Mouse (Mus musculus): ENCODE results near the gene Gatad2b. TPM values are rescaled to one million over a fixed set of nuclear protein-coding genes. Genes with fewer than 3 reads are reported as not detected.
A peak's percentile ranks its signal among the peaks of the same experiment; 100 is the strongest.

Gatad2b gene
- polyA plus RNA-seq, 1 experiment from 2014 or later: 8.2 TPM

GRCm38 (mm10) chr3:90359230-90359629, 66.3 kb downstream of the Gatad2b start:
- H3K27me3 ChIP-seq (ENCODE audit: control insufficient read depth, insufficient read depth, low read length): no peaks in the 10 kb centered on the region
- ATAC-seq (ENCODE audit: insufficient read depth, low FRiP score): no peak
- H3K4me3 ChIP-seq (replicated peaks; ENCODE audit: low read length): no peak overlapping the region
- WGBS: 82% methylated on average over 1 of the region's 1 CpGs
- H3K4me2 ChIP-seq (ENCODE audit: low read depth, low read length): no peak overlapping the region
- H3K4me1 ChIP-seq (ENCODE audit: control insufficient read depth, insufficient read depth, low read length): no peaks in the 10 kb centered on the region
- H3K9ac ChIP-seq (ENCODE audit: low read length): no peak overlapping the region
- peaks cover 6% of the 10 kb centered on the region; the same call in 1 of the 2 replicates for H3K36me3 ChIP-seq (ENCODE audit: control insufficient read depth, insufficient read depth, low read length)
- H3K9me3 ChIP-seq (replicated peaks; ENCODE audit: control insufficient read depth, low read length): no peaks in the 10 kb centered on the region
- H3K27ac ChIP-seq (ENCODE audit: low read length): no peak overlapping the region

GRCm38 (mm10) chr3:90361476-90361875, 68.5 kb downstream of the Gatad2b start:
- no peak overlapping the region for H3K27ac ChIP-seq (ENCODE audit: low read length)
- no peak overlapping the region for H3K4me3 ChIP-seq (replicated peaks; ENCODE audit: low read length)
- ATAC-seq (ENCODE audit: insufficient read depth, low FRiP score): no peak
- H3K9me3 ChIP-seq (replicated peaks; ENCODE audit: control insufficient read depth, low read length): no peaks in the 10 kb centered on the region
- no peaks in the 10 kb centered on the region for H3K27me3 ChIP-seq (ENCODE audit: control insufficient read depth, insufficient read depth, low read length)
- no peaks in the 10 kb centered on the region for H3K4me1 ChIP-seq (ENCODE audit: control insufficient read depth, insufficient read depth, low read length)
- peaks cover 3% of the 10 kb centered on the region; the same call in 1 of the 2 replicates for H3K36me3 ChIP-seq (ENCODE audit: control insufficient read depth, insufficient read depth, low read length)
- 74% methylated on average over 4 of the region's 4 CpGs for WGBS
- H3K4me2 ChIP-seq (ENCODE audit: low read depth, low read length): no peak overlapping the region
- no peak overlapping the region for H3K9ac ChIP-seq (ENCODE audit: low read length)

- no peak overlapping the region for H3K4me3 ChIP-seq (replicated peaks; ENCODE audit: low read length)
- H3K27me3 ChIP-seq (ENCODE audit: control insufficient read depth, insufficient read depth, low read length): no peaks in the 10 kb centered on the region
- 76% methylated on average over 2 of the region's 2 CpGs for WGBS
- H3K27ac ChIP-seq (ENCODE audit: low read length): no peak overlapping the region
- H3K4me2 ChIP-seq (ENCODE audit: low read depth, low read length): no peak overlapping the region
- peaks cover 3% of the 10 kb centered on the region; the same call in 1 of the 2 replicates for H3K36me3 ChIP-seq (ENCODE audit: control insufficient read depth, insufficient read depth, low read length)
- no peaks in the 10 kb centered on the region for H3K4me1 ChIP-seq (ENCODE audit: control insufficient read depth, insufficient read depth, low read length)
- H3K9me3 ChIP-seq (replicated peaks; ENCODE audit: control insufficient read depth, low read length): no peaks in the 10 kb centered on the region
- ATAC-seq (ENCODE audit: insufficient read depth, low FRiP score): no peak
- no peak overlapping the region for H3K9ac ChIP-seq (ENCODE audit: low read length)
Measured at GRCm38 (mm10) chr3:90362346-90362745, 69.4 kb downstream of the Gatad2b start.

- no peaks in the 10 kb centered on the region for H3K4me1 ChIP-seq (ENCODE audit: control insufficient read depth, insufficient read depth, low read length)
- no peak overlapping the region for H3K4me3 ChIP-seq (replicated peaks; ENCODE audit: low read length)
- H3K9me3 ChIP-seq (replicated peaks; ENCODE audit: control insufficient read depth, low read length): no peaks in the 10 kb centered on the region
- H3K27ac ChIP-seq (ENCODE audit: low read length): no peak overlapping the region
- no peaks in the 10 kb centered on the region for H3K27me3 ChIP-seq (ENCODE audit: control insufficient read depth, insufficient read depth, low read length)
- WGBS: 82% methylated on average over 5 of the region's 5 CpGs
- H3K9ac ChIP-seq (ENCODE audit: low read length): no peak overlapping the region
- H3K36me3 ChIP-seq (ENCODE audit: control insufficient read depth, insufficient read depth, low read length): no peaks in the 10 kb centered on the region; the same call in 1 of the 2 replicates
- no peak overlapping the region for H3K4me2 ChIP-seq (ENCODE audit: low read depth, low read length)
- no peak for ATAC-seq (ENCODE audit: insufficient read depth, low FRiP score)
Measured at GRCm38 (mm10) chr3:90367001-90367632, 74.1 kb downstream of the Gatad2b start.

- no peaks in the 10 kb centered on the region for H3K4me1 ChIP-seq (ENCODE audit: control insufficient read depth, insufficient read depth, low read length)
- no peaks in the 10 kb centered on the region for H3K36me3 ChIP-seq (ENCODE audit: control insufficient read depth, insufficient read depth, low read length)
- 27% methylated on average over 2 of the region's 2 CpGs for WGBS
- no peak overlapping the region for H3K9ac ChIP-seq (ENCODE audit: low read length)
- ATAC-seq (ENCODE audit: insufficient read depth, low FRiP score): no peak
- H3K27me3 ChIP-seq (ENCODE audit: control insufficient read depth, insufficient read depth, low read length): no peaks in the 10 kb centered on the region
- H3K27ac ChIP-seq (ENCODE audit: low read length): no peak overlapping the region
- H3K4me3 ChIP-seq (replicated peaks; ENCODE audit: low read length): no peak overlapping the region
- no peaks in the 10 kb centered on the region for H3K9me3 ChIP-seq (replicated peaks; ENCODE audit: control insufficient read depth, low read length)
- no peak overlapping the region for H3K4me2 ChIP-seq (ENCODE audit: low read depth, low read length)
Measured at GRCm38 (mm10) chr3:90369041-90369440, 76.1 kb downstream of the Gatad2b start.

- no peak overlapping the region for H3K4me2 ChIP-seq (ENCODE audit: low read depth, low read length)
- WGBS: 67% methylated on average over 7 of the region's 7 CpGs
- H3K4me3 ChIP-seq (replicated peaks; ENCODE audit: low read length): no peak overlapping the region
- H3K4me1 ChIP-seq (ENCODE audit: control insufficient read depth, insufficient read depth, low read length): peaks cover 6% of the 10 kb centered on the region; the same call in 1 of the 2 replicates
- H3K27me3 ChIP-seq (ENCODE audit: control insufficient read depth, insufficient read depth, low read length): no peaks in the 10 kb centered on the region
- H3K9me3 ChIP-seq (replicated peaks; ENCODE audit: control insufficient read depth, low read length): no peaks in the 10 kb centered on the region
- ATAC-seq (ENCODE audit: insufficient read depth, low FRiP score): no peak
- H3K36me3 ChIP-seq (ENCODE audit: control insufficient read depth, insufficient read depth, low read length): no peaks in the 10 kb centered on the region
- no peak overlapping the region for H3K9ac ChIP-seq (ENCODE audit: low read length)
- H3K27ac ChIP-seq (ENCODE audit: low read length): no peak overlapping the region
Measured at GRCm38 (mm10) chr3:90371857-90372256, 78.9 kb downstream of the Gatad2b start.

- Histone ChIP-seq H3K27ac (ENCODE audit: low read length) (no peak overlapping the region), H3K4me3 (replicated peaks; ENCODE audit: low read length) (no peak overlapping the region), H3K27me3 (ENCODE audit: control insufficient read depth, insufficient read depth, low read length) (no peaks in the 10 kb centered on the region), H3K36me3 (ENCODE audit: control insufficient read depth, insufficient read depth, low read length) (no peaks in the 10 kb centered on the region), H3K4me1 (ENCODE audit: control insufficient read depth, insufficient read depth, low read length) (peaks cover 6% of the 10 kb centered on the region; the same call in 1 of the 2 replicates), H3K9ac (ENCODE audit: low read length) (no peak overlapping the region), H3K4me2 (ENCODE audit: low read depth, low read length) (no peak overlapping the region), H3K9me3 (replicated peaks; ENCODE audit: control insufficient read depth, low read length) (no peaks in the 10 kb centered on the region)
- whole genome bisulfite sequencing: 56% methylated on average over 5 of the region's 5 CpGs
- 0 out of 2 replicates have a peak, but pooled peaks have one; percentile 45 for ATAC-seq (ENCODE audit: insufficient read depth, low FRiP score)
Measured at GRCm38 (mm10) chr3:90372817-90373216, 79.8 kb downstream of the Gatad2b start.

- H3K4me2 ChIP-seq (ENCODE audit: low read depth, low read length): no peak overlapping the region
- H3K4me1 ChIP-seq (ENCODE audit: control insufficient read depth, insufficient read depth, low read length): peaks cover 6% of the 10 kb centered on the region; the same call in 1 of the 2 replicates
- no peaks in the 10 kb centered on the region for H3K9me3 ChIP-seq (replicated peaks; ENCODE audit: control insufficient read depth, low read length)
Measured at GRCm38 (mm10) chr3:90373432-90374028, 80.6 kb downstream of the Gatad2b start.

GRCm38 (mm10) chr3:90374368-90374767, 81.4 kb downstream of the Gatad2b start:
- no peak overlapping the region for H3K27ac ChIP-seq (ENCODE audit: low read length)
- no peaks in the 10 kb centered on the region for H3K27me3 ChIP-seq (ENCODE audit: control insufficient read depth, insufficient read depth, low read length)
- H3K9ac ChIP-seq (ENCODE audit: low read length): no peak overlapping the region
- no peak for ATAC-seq (ENCODE audit: insufficient read depth, low FRiP score)
- H3K4me3 ChIP-seq (replicated peaks; ENCODE audit: low read length): no peak overlapping the region
- H3K4me2 ChIP-seq (ENCODE audit: low read depth, low read length): no peak overlapping the region
- 70% methylated on average over 4 of the region's 4 CpGs for WGBS
- H3K9me3 ChIP-seq (replicated peaks; ENCODE audit: control insufficient read depth, low read length): no peaks in the 10 kb centered on the region
- H3K36me3 ChIP-seq (ENCODE audit: control insufficient read depth, insufficient read depth, low read length): no peaks in the 10 kb centered on the region
- peaks cover 6% of the 10 kb centered on the region; the same call in 1 of the 2 replicates for H3K4me1 ChIP-seq (ENCODE audit: control insufficient read depth, insufficient read depth, low read length)

More at GRCm38 (mm10) chr3:90373432-90374028, 80.6 kb downstream of the Gatad2b start:
- WGBS: 23% methylated on average over 4 of the region's 4 CpGs
- H3K9ac ChIP-seq (ENCODE audit: low read length): no peak overlapping the region
- ATAC-seq (ENCODE audit: insufficient read depth, low FRiP score): peak; percentile 76; the same call in 1 of the 2 replicates
- no peak overlapping the region for H3K27ac ChIP-seq (ENCODE audit: low read length)
- H3K27me3 ChIP-seq (ENCODE audit: control insufficient read depth, insufficient read depth, low read length): no peaks in the 10 kb centered on the region
- H3K36me3 ChIP-seq (ENCODE audit: control insufficient read depth, insufficient read depth, low read length): no peaks in the 10 kb centered on the region
- no peak overlapping the region for H3K4me3 ChIP-seq (replicated peaks; ENCODE audit: low read length)
